ENCODE assay signal across 12 mouse cellular contexts in genomic region chr1:155216844-155217243, GRCm38 (mm10). TPM values are rescaled to one million over a fixed set of nuclear protein-coding genes. Genes with fewer than 3 reads are reported as not detected.
DNase-seq lines count a peak whose midpoint lies in the region; ATAC-seq and TF ChIP-seq lines count a peak whose summit lies in the region.
"Had no signal": no experiment of that assay in that cellular context is flagged by ENCODE, and none has a peak within 500 bp of the region (broad histone marks: within the 10 kb centered on the region; RNA-seq: fewer than 3 reads in every experiment).

No protein-coding gene starts in this region.

- no peak for TF ChIP-seq EP300 in liver, postnatal 0 days (IDR thresholded peaks at IDR 0.05; ENCODE audit: low read depth)

- H3K4me2 ChIP-seq in intestine, embryonic 15.5 days (replicated peaks), result no peak overlapping the region
- H3K4me2 ChIP-seq in intestine, embryonic 16.5 days (ENCODE audit: low read depth, low read length), result no peak overlapping the region
- H3K4me2 ChIP-seq in embryonic facial prominence, embryonic 15.5 days (replicated peaks), result no peak overlapping the region
- no peak overlapping the region for H3K4me2 ChIP-seq in neural tube, embryonic 13.5 days
- no peak overlapping the region for H3K4me2 ChIP-seq in liver, postnatal 0 days (ENCODE audit: low read depth, low read length)

- H3K9me3 ChIP-seq in intestine, embryonic 15.5 days, result no peaks in the 10 kb centered on the region
- H3K9me3 ChIP-seq in intestine, embryonic 16.5 days (ENCODE audit: control insufficient read depth, low read length), result no peaks in the 10 kb centered on the region
- H3K9me3 ChIP-seq in embryonic facial prominence, embryonic 15.5 days (replicated peaks), result no peaks in the 10 kb centered on the region
- no peaks in the 10 kb centered on the region for H3K9me3 ChIP-seq in neural tube, embryonic 13.5 days
- H3K9me3 ChIP-seq in liver, postnatal 0 days (ENCODE audit: low read length), result no peaks in the 10 kb centered on the region

- ATAC-seq in intestine, embryonic 15.5 days, result no peak
- ATAC-seq in intestine, embryonic 16.5 days, result no peak
- ATAC-seq in embryonic facial prominence, embryonic 15.5 days (ENCODE audit: insufficient number of reproducible peaks, low FRiP score, low TSS enrichment, low read depth), result no peak
- no peak for ATAC-seq in neural tube, embryonic 13.5 days (ENCODE audit: low read depth)
- ATAC-seq in liver, postnatal 0 days, result no peak
- ATAC-seq: CD4-positive, CD25-positive, alpha-beta regulatory T cell, adult 4 months; forebrain, embryonic 16.5 days; inflammation-experienced regulatory T-cells, adult 6 months had no signal

- 48% methylated on average over 6 of the region's 6 CpGs for WGBS in intestine, embryonic 15.5 days
- 53% methylated on average over 6 of the region's 6 CpGs for WGBS in intestine, embryonic 16.5 days
- WGBS in embryonic facial prominence, embryonic 15.5 days, result 25% methylated on average over 6 of the region's 6 CpGs
- 68% methylated on average over 6 of the region's 6 CpGs for WGBS in neural tube, embryonic 13.5 days
- WGBS in liver, postnatal 0 days (ENCODE audit: insufficient replicate concordance), result 68% methylated on average over 6 of the region's 6 CpGs

- peak; percentile 3 for DNase-seq in right cerebral cortex, postnatal 14 days
- no peak for DNase-seq in right cerebral cortex, postnatal 4 days
- DNase-seq in liver, postnatal 0 days, result no peak
- DNase-seq: cerebellum, adult 9-11 months; gastrocnemius, postnatal 36 days had no signal

- no peaks in the 10 kb centered on the region for H3K36me3 ChIP-seq in intestine, embryonic 15.5 days
- no peaks in the 10 kb centered on the region for H3K36me3 ChIP-seq in intestine, embryonic 16.5 days (ENCODE audit: control insufficient read depth, insufficient read depth, low read length)
- 0 out of 2 replicates have a peak, but pooled peaks cover 15% of the 10 kb centered on the region for H3K36me3 ChIP-seq in embryonic facial prominence, embryonic 15.5 days
- H3K36me3 ChIP-seq in neural tube, embryonic 13.5 days, result no peaks in the 10 kb centered on the region
- H3K36me3 ChIP-seq in liver, postnatal 0 days (replicated peaks; ENCODE audit: insufficient read depth, low read length), result no peaks in the 10 kb centered on the region

- no peaks in the 10 kb centered on the region for H3K27me3 ChIP-seq in intestine, embryonic 15.5 days (replicated peaks)
- H3K27me3 ChIP-seq in intestine, embryonic 16.5 days (replicated peaks; ENCODE audit: control insufficient read depth, insufficient read depth, low read length), result no peaks in the 10 kb centered on the region
- no peaks in the 10 kb centered on the region for H3K27me3 ChIP-seq in embryonic facial prominence, embryonic 15.5 days
- no peaks in the 10 kb centered on the region for H3K27me3 ChIP-seq in neural tube, embryonic 13.5 days
- H3K27me3 ChIP-seq in liver, postnatal 0 days (ENCODE audit: insufficient read depth, low read length), result no peaks in the 10 kb centered on the region

- H3K4me1 ChIP-seq in intestine, embryonic 15.5 days (replicated peaks), result peaks cover 18% of the 10 kb centered on the region
- H3K4me1 ChIP-seq in intestine, embryonic 16.5 days (ENCODE audit: control insufficient read depth, insufficient read depth, low read length), result peaks cover 17% of the 10 kb centered on the region
- H3K4me1 ChIP-seq in embryonic facial prominence, embryonic 15.5 days, result peaks cover 66% of the 10 kb centered on the region
- peaks cover 64% of the 10 kb centered on the region for H3K4me1 ChIP-seq in neural tube, embryonic 13.5 days (replicated peaks)
- no peaks in the 10 kb centered on the region for H3K4me1 ChIP-seq in liver, postnatal 0 days (ENCODE audit: insufficient read depth)

- H3K9ac ChIP-seq in intestine, embryonic 15.5 days, result peak overlapping the region; percentile 23; the same call in 1 of the 2 replicates
- H3K9ac ChIP-seq in intestine, embryonic 16.5 days (ENCODE audit: low read depth, low read length), result no peak overlapping the region
- H3K9ac ChIP-seq in embryonic facial prominence, embryonic 15.5 days, result no peak overlapping the region
- 0 out of 2 replicates have a peak overlapping the region, but pooled peaks have one; percentile 13 for H3K9ac ChIP-seq in neural tube, embryonic 13.5 days
- H3K9ac ChIP-seq in liver, postnatal 0 days (replicated peaks), result no peak overlapping the region

- TF ChIP-seq CTCF in liver, postnatal 0 days (IDR thresholded peaks at IDR 0.05; ENCODE audit: low read depth), result no peak

- H3K4me3 ChIP-seq in intestine, embryonic 15.5 days (replicated peaks), result no peak overlapping the region
- H3K4me3 ChIP-seq in intestine, embryonic 16.5 days (ENCODE audit: low read length), result no peak overlapping the region
- no peak overlapping the region for H3K4me3 ChIP-seq in embryonic facial prominence, embryonic 15.5 days (replicated peaks)
- H3K4me3 ChIP-seq in neural tube, embryonic 13.5 days, result no peak overlapping the region
- no peak overlapping the region for H3K4me3 ChIP-seq in liver, postnatal 0 days (ENCODE audit: low read depth, low read length)

- no peak overlapping the region for H3K27ac ChIP-seq in intestine, embryonic 15.5 days
- no peak overlapping the region for H3K27ac ChIP-seq in intestine, embryonic 16.5 days (ENCODE audit: low read length)
- peak overlapping the region; percentile 48 for H3K27ac ChIP-seq in embryonic facial prominence, embryonic 15.5 days (replicated peaks)
- no peak overlapping the region for H3K27ac ChIP-seq in neural tube, embryonic 13.5 days (replicated peaks)
- no peak overlapping the region for H3K27ac ChIP-seq in liver, postnatal 0 days (ENCODE audit: low read depth)

RNA-seq across cellular contexts. Expression of gene BC034090, which starts 27.4 kb away (rescaled TPM):
- 1.7 and 2.2 TPM in 2 replicates for polyA plus RNA-seq in intestine, embryonic 15.5 days (2015; fragmentation: Nextera tagmentation; extraction: Ambion mirVana)
- 1.5 and 2.5 TPM in 2 replicates for polyA plus RNA-seq in intestine, embryonic 16.5 days (2015; fragmentation: Nextera tagmentation; extraction: Ambion mirVana)
- 6.3 and 6.5 TPM in 2 replicates for polyA plus RNA-seq in embryonic facial prominence, embryonic 15.5 days (2015; fragmentation: Nextera tagmentation; extraction: Ambion mirVana)
- polyA plus RNA-seq in neural tube, embryonic 13.5 days (2015; fragmentation: Nextera tagmentation; extraction: Ambion mirVana), result 3.5 and 6.4 TPM in 2 replicates
- 0.14 and 0.22 TPM in 2 replicates for polyA plus RNA-seq in liver, postnatal 0 days (2015; fragmentation: Nextera tagmentation; extraction: Ambion mirVana)

RNA-seq across cellular contexts. Expression of gene Stx6, which starts 58.3 kb away (rescaled TPM):
- polyA plus RNA-seq in intestine, embryonic 15.5 days (2015; fragmentation: Nextera tagmentation; extraction: Ambion mirVana), result 52.9 and 54.2 TPM in 2 replicates
- 36.1 and 44.2 TPM in 2 replicates for polyA plus RNA-seq in intestine, embryonic 16.5 days (2015; fragmentation: Nextera tagmentation; extraction: Ambion mirVana)
- polyA plus RNA-seq in embryonic facial prominence, embryonic 15.5 days (2015; fragmentation: Nextera tagmentation; extraction: Ambion mirVana), result 76.0 and 86.5 TPM in 2 replicates
- polyA plus RNA-seq in neural tube, embryonic 13.5 days (2015; fragmentation: Nextera tagmentation; extraction: Ambion mirVana), result 106 and 121 TPM in 2 replicates
- 6.0 and 8.5 TPM in 2 replicates for polyA plus RNA-seq in liver, postnatal 0 days (2015; fragmentation: Nextera tagmentation; extraction: Ambion mirVana)

Comparison
In these comparisons a context has a peak if more than half of its experiments do, and no peak if none do; other contexts are left out.
1. H3K9ac ChIP-seq: peak in intestine, embryonic 15.5 days (single experiment) and neural tube, embryonic 13.5 days (single experiment); none in intestine, embryonic 16.5 days (single experiment), embryonic facial prominence, embryonic 15.5 days (single experiment) and liver, postnatal 0 days (single experiment).